Mouse (Mus musculus) CH12.LX (cell line): ENCODE results near the gene Usp18. TPM values are rescaled to one million over a fixed set of nuclear protein-coding genes. Genes with fewer than 3 reads are reported as not detected.

ENCODE experiments used
- DNase-seq: peaks from one replicate; pipeline ENCODE4 v3.0.0-alpha.2; 2013; ENCODE audit errors: extremely low read depth
- H3K27ac ChIP-seq: 2 replicates; pipeline ENCODE4 v1.5.1; 2012; ENCODE audit warnings: low read depth, mild to moderate bottlenecking, control low read depth, moderate library complexity; ENCODE audit not compliant: insufficient read depth
- H3K27me3 ChIP-seq: replicated peaks from 2 replicates; pipeline ENCODE3; 2012; ENCODE audit warnings: inconsistent platforms
- H3K36me3 ChIP-seq, 2 experiments: replicated peaks in 1 of 2; 2 replicates each; pipeline versions ENCODE3 to v1.6.1; 2012; ENCODE audit warnings: inconsistent platforms in 1 of 2, low read length in 1 of 2, mild to moderate bottlenecking in 1 of 2, mixed read lengths in 1 of 2, moderate library complexity in 1 of 2; ENCODE audit not compliant: control insufficient read depth in 1 of 2, insufficient read depth in 1 of 2
- H3K4me1 ChIP-seq, 2 experiments: 2 replicates each; pipeline ENCODE4 v1.6.1; 2012; ENCODE audit warnings: inconsistent platforms in 1 of 2, moderate library complexity in 1 of 2; ENCODE audit not compliant: insufficient read depth in 2 of 2, control insufficient read depth in 1 of 2
- H3K4me2 ChIP-seq: 2 replicates; pipeline ENCODE4 v1.6.1; 2012; ENCODE audit warnings: low read depth, mild to moderate bottlenecking, control low read depth; ENCODE audit not compliant: poor library complexity, insufficient read depth, severe bottlenecking
- H3K4me3 ChIP-seq, 3 experiments: fragments of 150-350 bp in 1 of 3; sonication (generic) in 1 of 3; replicated peaks in 1 of 3; 2 replicates each; pipeline versions ENCODE3 to v1.5.1; 2011 to 2012; ENCODE audit warnings: low read depth in 2 of 3, low read length in 2 of 3, mild to moderate bottlenecking in 2 of 3, moderate library complexity in 2 of 3, control low read depth in 1 of 3, improper control_type of control experiment in 1 of 3, inconsistent platforms in 1 of 3, mixed read lengths in 1 of 3; ENCODE audit not compliant: poor library complexity in 1 of 3
- H3K79me2 ChIP-seq: replicated peaks from 2 replicates; pipeline ENCODE4 v1.6.1; 2012; ENCODE audit warnings: mild to moderate bottlenecking, moderate library complexity; ENCODE audit not compliant: control insufficient read depth, poor library complexity, insufficient read depth, severe bottlenecking; ENCODE audit errors: extremely low read depth
- H3K9ac ChIP-seq: 2 replicates; pipeline ENCODE4 v1.6.1; 2012; ENCODE audit warnings: low read depth, mild to moderate bottlenecking, control low read depth, moderate library complexity; ENCODE audit not compliant: insufficient read depth
- H3K9me3 ChIP-seq: replicated peaks from 2 replicates; pipeline ENCODE3; 2012; ENCODE audit warnings: low read length, inconsistent platforms, mixed read lengths
- CHD1 ChIP-seq: IDR thresholded peaks from 2 replicates; pipeline ENCODE4 v1.6.1; 2012; ENCODE audit warnings: low read depth, low read length, improper control_type of control experiment, inconsistent platforms
- CTCF ChIP-seq, 2 experiments: IDR thresholded peaks in 1 of 2; conservative IDR thresholded peaks in 1 of 2; 2 replicates each; pipeline ENCODE4 v1.5.1; 2011 to 2012; ENCODE audit warnings: low read depth in 2 of 2, low read length in 2 of 2, improper control_type of control experiment in 1 of 2, inconsistent platforms in 1 of 2, mild to moderate bottlenecking in 1 of 2, moderate library complexity in 1 of 2
- ELF1 ChIP-seq: IDR thresholded peaks from 2 replicates; pipeline ENCODE4 v1.6.1; 2014; ENCODE audit warnings: low read depth, mild to moderate bottlenecking, inconsistent platforms, low read length, improper control_type of control experiment
- EP300 ChIP-seq: IDR thresholded peaks from 2 replicates; pipeline ENCODE4 v1.6.1; 2011; ENCODE audit warnings: low read length, improper control_type of control experiment
- ETS1 ChIP-seq: conservative IDR thresholded peaks from 2 replicates; pipeline ENCODE4 v1.6.1; 2012; ENCODE audit warnings: low read depth, mild to moderate bottlenecking, inconsistent platforms, low read length, improper control_type of control experiment, moderate library complexity
- GABPA ChIP-seq: IDR thresholded peaks from 2 replicates; pipeline ENCODE4 v1.6.1; 2012; ENCODE audit warnings: low read depth, low read length, improper control_type of control experiment, inconsistent platforms; ENCODE audit not compliant: insufficient replicate concordance
- HCFC1 ChIP-seq: IDR thresholded peaks from 2 replicates; pipeline ENCODE4 v1.6.1; 2012; ENCODE audit warnings: low read depth, mild to moderate bottlenecking, inconsistent platforms, low read length, improper control_type of control experiment
- MAX ChIP-seq: IDR thresholded peaks from 2 replicates; pipeline ENCODE4 v1.6.1; 2011; ENCODE audit warnings: low read length, improper control_type of control experiment
- MAZ ChIP-seq: IDR thresholded peaks from 2 replicates; pipeline ENCODE4 v1.6.1; 2012; ENCODE audit warnings: low read depth, mild to moderate bottlenecking, inconsistent platforms, low read length, improper control_type of control experiment, moderate library complexity
- MXI1 ChIP-seq: IDR thresholded peaks from 2 replicates; pipeline ENCODE4 v1.6.1; 2011; ENCODE audit warnings: mild to moderate bottlenecking, low read depth, low read length, improper control_type of control experiment
- MYC ChIP-seq: IDR thresholded peaks from 2 replicates; pipeline ENCODE4 v1.6.1; 2011; ENCODE audit warnings: low read depth, mild to moderate bottlenecking, improper control_type of control experiment, low read length
- POLR2AphosphoS2 ChIP-seq: IDR thresholded peaks from 2 replicates; pipeline ENCODE4 v1.6.1; 2011; ENCODE audit warnings: low read depth, low read length, improper control_type of control experiment
- SIN3A ChIP-seq: IDR thresholded peaks from 2 replicates; pipeline ENCODE4 v1.6.1; 2012; ENCODE audit warnings: low read length, improper control_type of control experiment, inconsistent platforms
- TBP ChIP-seq: conservative IDR thresholded peaks from 2 replicates; pipeline ENCODE4 v1.6.1; 2011; ENCODE audit warnings: low read depth, low read length, improper control_type of control experiment
- TCF12 ChIP-seq: IDR thresholded peaks from 2 replicates; pipeline ENCODE4 v1.6.1; 2014; ENCODE audit warnings: low read depth, mild to moderate bottlenecking, inconsistent platforms, low read length, improper control_type of control experiment
- UBTF ChIP-seq: IDR thresholded peaks from 2 replicates; pipeline ENCODE4 v1.6.1; 2012; ENCODE audit warnings: low read depth, mild to moderate bottlenecking, inconsistent platforms, low read length, improper control_type of control experiment, moderate library complexity
- USF2 ChIP-seq: conservative IDR thresholded peaks from 2 replicates; pipeline ENCODE4 v1.6.1; 2011; ENCODE audit warnings: low read depth, low read length, improper control_type of control experiment
- ZMIZ1 ChIP-seq: IDR thresholded peaks from 2 replicates; pipeline ENCODE4 v1.6.1; 2012; ENCODE audit warnings: low read depth, mild to moderate bottlenecking, inconsistent platforms, low read length, improper control_type of control experiment
- ZNF384 ChIP-seq: IDR thresholded peaks from 2 replicates; pipeline ENCODE4 v1.6.1; 2012; ENCODE audit warnings: low read depth, low read length, improper control_type of control experiment, inconsistent platforms
- dilution Hi-C: fragments of 300-500 bp; cut with MboI; formaldehyde crosslinking; loops from 2 replicates; pipeline ENCODE4 v1.14.3; 2020; ENCODE audit warnings: low sequenced_read_pairs; ENCODE audit not compliant: extremely low pct_unique_long_range_greater_than_20kb, extremely low pct_ligation_motif_present
- in situ Hi-C: fragments of 300-500 bp; cut with MboI; formaldehyde crosslinking; loops from 3 replicates; pipeline ENCODE4 v1.14.3; 2019; ENCODE audit warnings: low sequenced_read_pairs, low pct_ligation_motif_present, low pct_unique_long_range_greater_than_20kb, mixed read lengths
- polyA plus RNA-seq: library from polyadenylated mRNA; unstranded; fragments of >175 nt; gene quantifications from 2 replicates; pipeline ENCODE4 v1.2.1, GENCODE M21; 2012; ENCODE audit warnings: low read depth; ENCODE audit not compliant: insufficient read length
- total RNA-seq, 2 experiments: library from RNA; depleted of rRNA; stranded (reverse); fragments of 300-350 nt in 1 of 2; fragments of >200 nt in 1 of 2; gene quantifications; 2 replicates each; pipeline ENCODE4 v1.2.3; 2012 to 2014

Gene Usp18
- total and polyA plus RNA-seq, 3 experiments, result 0.36 to 1.5 (median 1.3) TPM

- Histone ChIP-seq H3K4me2 (no peak overlapping the region), H3K79me2 (no peaks in the 10 kb centered on the region), H3K36me3 (peaks cover 0 to 7% of the 10 kb centered on the region in 2 experiments), H3K9ac (no peak overlapping the region), H3K4me1 (peaks cover 4 to 19% of the 10 kb centered on the region in 2 experiments), H3K4me3 (no peak overlapping the region), H3K27ac (no peak overlapping the region), H3K27me3 (no peaks in the 10 kb centered on the region), H3K9me3 (peaks cover 7% of the 10 kb centered on the region)
- no peak for TF ChIP-seq ZNF384
- in situ Hi-C loops, result no loop called here
- dilution Hi-C loops, result no loop called here
- DNase-seq, result no peak
Measured at GRCm38 (mm10) chr6:121220181-121220580, 25.5 kb upstream of the Usp18 start.

DNA sequence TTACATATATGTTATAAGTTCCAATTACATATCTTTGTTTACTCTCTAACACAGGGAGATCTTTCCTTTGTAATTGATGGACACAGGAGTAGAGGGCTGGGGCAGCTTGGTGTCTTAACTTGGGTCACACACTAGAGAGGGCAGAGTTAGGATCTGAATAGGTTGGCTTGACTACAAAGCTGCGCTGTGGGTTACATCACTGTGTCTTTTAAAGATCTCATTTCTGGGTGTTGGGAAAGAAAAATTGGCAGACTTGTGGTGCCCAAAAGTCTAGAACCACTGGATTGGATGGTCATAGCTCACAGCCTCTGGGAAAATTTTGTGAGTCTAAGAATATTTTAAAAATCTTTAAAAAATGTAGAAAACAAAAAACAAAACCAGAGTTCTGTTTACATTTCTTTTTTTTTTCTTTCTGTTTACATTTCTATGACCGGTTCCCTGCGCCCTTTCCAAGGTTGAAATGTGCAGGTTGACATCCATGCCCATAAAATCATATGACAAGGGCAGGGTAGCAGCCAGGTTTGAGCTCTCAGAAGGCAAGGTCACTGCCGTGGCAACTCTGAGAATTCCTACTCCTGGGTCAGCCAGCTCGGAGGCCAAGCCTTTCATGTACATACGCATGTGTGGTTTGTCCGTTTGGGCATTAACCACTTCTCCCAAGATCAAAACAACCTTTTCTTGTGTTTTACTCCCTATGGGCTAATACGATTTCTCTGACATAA, 23.7 kb upstream of the Usp18 start:
- no peak overlapping the region for H3K9ac ChIP-seq
- peaks cover 0 to 7% of the 10 kb centered on the region in 2 experiments for H3K36me3 ChIP-seq
- no peak overlapping the region for H3K4me2 ChIP-seq
- no peaks in the 10 kb centered on the region for H3K27me3 ChIP-seq
- in situ Hi-C loops, result no loop called here
- H3K4me3 ChIP-seq, result no peak overlapping the region
- DNase-seq, result no peak
- peaks cover 12 to 37% of the 10 kb centered on the region in 2 experiments for H3K4me1 ChIP-seq
- H3K79me2 ChIP-seq, result no peaks in the 10 kb centered on the region
- peaks cover 7% of the 10 kb centered on the region for H3K9me3 ChIP-seq
- no peak for TF ChIP-seq MXI1
- TF ChIP-seq SIN3A, result no peak
- H3K27ac ChIP-seq, result no peak overlapping the region
- dilution Hi-C loops, result no loop called here

GRCm38 (mm10) chr6:121223001-121223400, 22.7 kb upstream of the Usp18 start:
- H3K4me2 ChIP-seq, result no peak overlapping the region
- no peaks in the 10 kb centered on the region for H3K79me2 ChIP-seq
- no peak for TF ChIP-seq TCF12
- no peak for TF ChIP-seq CHD1
- TF ChIP-seq EP300, result no peak
- no peak for TF ChIP-seq HCFC1
- TF ChIP-seq GABPA, result no peak
- TF ChIP-seq ELF1, result no peak
- no peak for TF ChIP-seq MAZ
- no peak for TF ChIP-seq SIN3A
- TF ChIP-seq USF2, result no peak
- no peak for TF ChIP-seq ZMIZ1
- TF ChIP-seq TBP, result no peak
- no peak for TF ChIP-seq MYC
- no peak for TF ChIP-seq CTCF (conservative IDR thresholded peaks at IDR 0.05 in 1 of 2, IDR thresholded peaks at IDR 0.05 in 1 of 2; ENCODE audit: low read depth in 2 of 2, low read length in 2 of 2)
- no peak for TF ChIP-seq MAX
- TF ChIP-seq POLR2AphosphoS2, result no peak
- no peak for TF ChIP-seq UBTF
- TF ChIP-seq ETS1, result no peak
- DNase-seq, result no peak
- H3K9ac ChIP-seq, result no peak overlapping the region
- H3K9me3 ChIP-seq, result peaks cover 7% of the 10 kb centered on the region
- H3K27me3 ChIP-seq, result no peaks in the 10 kb centered on the region
- in situ Hi-C loops (no loop called here), dilution Hi-C loops (no loop called here)
- peaks cover 0 to 7% of the 10 kb centered on the region in 2 experiments for H3K36me3 ChIP-seq
- peaks cover 12 to 46% of the 10 kb centered on the region in 2 experiments for H3K4me1 ChIP-seq
- no peak overlapping the region for H3K27ac ChIP-seq
- H3K4me3 ChIP-seq, result no peak overlapping the region
